Mouse (Mus musculus): ENCODE measurements around the gene Aplp2.

The Aplp2 gene

GRCm38 (mm10) chr9:31235030-31235429 is 23.4 kb upstream of the Aplp2 start:
- intact Hi-C loops (cut with DNase I) = no loop called here

- intact Hi-C loops (cut with DNase I) = no loop called here
These were observed 14.9 kb upstream of the Aplp2 start for GRCm38 (mm10) chr9:31226541-31226940.

GRCm38 (mm10) chr9:31225808-31226207 is 14.2 kb upstream of the Aplp2 start:
- intact Hi-C loops (cut with DNase I) = no loop called here

GRCm38 (mm10) chr9:31223475-31223874 is 11.9 kb upstream of the Aplp2 start:
- intact Hi-C loops (cut with DNase I) = no loop called here

- intact Hi-C loops (cut with DNase I) = no loop called here
These were observed 9.6 kb upstream of the Aplp2 start for GRCm38 (mm10) chr9:31221170-31221569.

GRCm38 (mm10) chr9:31217631-31218380 is 6.2 kb upstream of the Aplp2 start:
- intact Hi-C loops (cut with DNase I) = no loop called here

- intact Hi-C loops (cut with DNase I) = loop anchor here (5.0 kb wide), 1 partner anchor 40 kb away; no protein-coding TSS in a partner anchor
These were observed 939 bp upstream of the Aplp2 start for GRCm38 (mm10) chr9:31212500-31213008.

- intact Hi-C loops (cut with DNase I) = loop anchor here (2.0 to 5.0 kb wide), 2 partner anchors 41 to 70 kb away; partner anchors contain the start of gene Prdm10
These were observed 596 bp downstream of the Aplp2 start for GRCm38 (mm10) chr9:31210749-31211689.

GRCm38 (mm10) chr9:31210163-31210562 is 1.5 kb downstream of the Aplp2 start:
- intact Hi-C loops (cut with DNase I) = loop anchor here (2.0 to 5.0 kb wide), 2 partner anchors 42 to 71 kb away; partner anchors contain the start of gene Prdm10

- intact Hi-C loops (cut with DNase I) = loop anchor here (5.0 kb wide), 1 partner anchor 47 kb away; no protein-coding TSS in a partner anchor
These were observed 2.1 kb downstream of the Aplp2 start for GRCm38 (mm10) chr9:31209502-31209901.

- intact Hi-C loops (cut with DNase I) = loop anchor here (5.0 kb wide), 1 partner anchor 45 kb away; no protein-coding TSS in a partner anchor
These were observed 3.9 kb downstream of the Aplp2 start for GRCm38 (mm10) chr9:31207732-31208131.

- intact Hi-C loops (cut with DNase I) = loop anchor here (5.0 kb wide), 1 partner anchor 42 kb away; no protein-coding TSS in a partner anchor
These were observed 6.9 kb downstream of the Aplp2 start for GRCm38 (mm10) chr9:31204722-31205121.

- intact Hi-C loops (cut with DNase I) = no loop called here
These were observed 7.9 kb downstream of the Aplp2 start for GRCm38 (mm10) chr9:31203571-31204210.

GRCm38 (mm10) chr9:31203068-31203467 is 8.5 kb downstream of the Aplp2 start:
- intact Hi-C loops (cut with DNase I) = no loop called here

- intact Hi-C loops (cut with DNase I) = no loop called here
These were observed 13.0 kb downstream of the Aplp2 start for GRCm38 (mm10) chr9:31198614-31199013.

GRCm38 (mm10) chr9:31197782-31198181 is 13.8 kb downstream of the Aplp2 start:
- intact Hi-C loops (cut with DNase I) = no loop called here

GRCm38 (mm10) chr9:31196742-31197141 is 14.9 kb downstream of the Aplp2 start:
- intact Hi-C loops (cut with DNase I) = no loop called here

GRCm38 (mm10) chr9:31195573-31195972 is 16.0 kb downstream of the Aplp2 start:
- intact Hi-C loops (cut with DNase I) = no loop called here

- intact Hi-C loops (cut with DNase I) = no loop called here
These were observed 19.2 kb downstream of the Aplp2 start for GRCm38 (mm10) chr9:31192378-31192777.

GRCm38 (mm10) chr9:31191543-31191942 is 20.1 kb downstream of the Aplp2 start:
- intact Hi-C loops (cut with DNase I) = no loop called here

- intact Hi-C loops (cut with DNase I) = no loop called here
These were observed 22.4 kb downstream of the Aplp2 start for GRCm38 (mm10) chr9:31189194-31189593.
